Mouse (Mus musculus): ENCODE data around the gene Trpt1. TPM values are rescaled to one million over a fixed set of nuclear protein-coding genes. Genes with fewer than 3 reads are reported as not detected.
"Not testable (repeated sequence)": the region's sequence is repeated elsewhere in the genome, so short reads cannot be mapped to it uniquely, and the experiment has no call there.

The Trpt1 gene
- polyA plus RNA-seq, 1 experiment: 4.6 TPM

GRCm38 (mm10) chr19:6985951-6986708, 9.8 kb upstream of the Trpt1 start:
- 63% methylated on average over 10 of the region's 10 CpGs for WGBS
- Histone ChIP-seq H3K27ac (ENCODE audit: control insufficient read depth, insufficient read depth, low read depth, low read length, poor library complexity) (no peak overlapping the region), H3K4me3 (replicated peaks; ENCODE audit: control insufficient read depth, low read depth, low read length) (no peak overlapping the region), H3K4me1 (ENCODE audit: control insufficient read depth, insufficient read depth, low read length) (peaks cover 3% of the 10 kb centered on the region)
- no peak for TF ChIP-seq CTCF (IDR thresholded peaks at IDR 0.05; ENCODE audit: control insufficient read depth, insufficient read depth, low read length)
- no peak for TF ChIP-seq POLR2A (IDR thresholded peaks at IDR 0.05; ENCODE audit: borderline replicate concordance, control insufficient read depth, low read depth, low read length)

- peaks cover 3% of the 10 kb centered on the region for H3K4me1 ChIP-seq (ENCODE audit: control insufficient read depth, insufficient read depth, low read length)
- no peak for TF ChIP-seq CTCF (IDR thresholded peaks at IDR 0.05; ENCODE audit: control insufficient read depth, insufficient read depth, low read length)
- no peak; the same call in 1 of the 2 replicates for TF ChIP-seq POLR2A (IDR thresholded peaks at IDR 0.05; ENCODE audit: borderline replicate concordance, control insufficient read depth, low read depth, low read length)
- 1% methylated on average over 84 of the region's 85 CpGs for WGBS
- H3K4me3 ChIP-seq (replicated peaks; ENCODE audit: control insufficient read depth, low read depth, low read length): peak within 1 kb of the TSS; percentile 62
- H3K27ac ChIP-seq (ENCODE audit: control insufficient read depth, insufficient read depth, low read depth, low read length, poor library complexity): peak within 1 kb of the TSS; percentile 29; the same call in 1 of the 2 replicates
Observed at GRCm38 (mm10) chr19:6987061-6987903, 8.6 kb upstream of the Trpt1 start, which contains the start of gene Vegfb. Gene Vegfb, minus strand, starts transcription at chr19:6987651.

- H3K4me3 ChIP-seq (replicated peaks; ENCODE audit: control insufficient read depth, low read depth, low read length): peak overlapping the region; percentile 58
- no peak overlapping the region for H3K27ac ChIP-seq (ENCODE audit: control insufficient read depth, insufficient read depth, low read depth, low read length, poor library complexity)
- no peak for TF ChIP-seq POLR2A (IDR thresholded peaks at IDR 0.05; ENCODE audit: borderline replicate concordance, control insufficient read depth, low read depth, low read length)
- TF ChIP-seq CTCF (IDR thresholded peaks at IDR 0.05; ENCODE audit: control insufficient read depth, insufficient read depth, low read length): no peak
- 15% methylated on average over 8 of the region's 8 CpGs for WGBS
- peaks cover 3% of the 10 kb centered on the region for H3K4me1 ChIP-seq (ENCODE audit: control insufficient read depth, insufficient read depth, low read length)
Observed at GRCm38 (mm10) chr19:6987904-6988285, 8.0 kb upstream of the Trpt1 start.

- Histone ChIP-seq H3K4me1 (ENCODE audit: control insufficient read depth, insufficient read depth, low read length) (peaks cover 4% of the 10 kb centered on the region), H3K27ac (ENCODE audit: control insufficient read depth, insufficient read depth, low read depth, low read length, poor library complexity) (no peak overlapping the region), H3K4me3 (replicated peaks; ENCODE audit: control insufficient read depth, low read depth, low read length) (no peak overlapping the region)
- WGBS: 91% methylated on average over 8 of the region's 8 CpGs
- TF ChIP-seq CTCF (IDR thresholded peaks at IDR 0.05; ENCODE audit: control insufficient read depth, insufficient read depth, low read length): no peak
- TF ChIP-seq POLR2A (IDR thresholded peaks at IDR 0.05; ENCODE audit: borderline replicate concordance, control insufficient read depth, low read depth, low read length): no peak
Observed at GRCm38 (mm10) chr19:6989251-6989650, 6.7 kb upstream of the Trpt1 start.

- no peak overlapping the region for H3K27ac ChIP-seq (ENCODE audit: control insufficient read depth, insufficient read depth, low read depth, low read length, poor library complexity)
- H3K4me3 ChIP-seq (replicated peaks; ENCODE audit: control insufficient read depth, low read depth, low read length): no peak overlapping the region
- TF ChIP-seq CTCF (IDR thresholded peaks at IDR 0.05; ENCODE audit: control insufficient read depth, insufficient read depth, low read length): no peak
- TF ChIP-seq POLR2A (IDR thresholded peaks at IDR 0.05; ENCODE audit: borderline replicate concordance, control insufficient read depth, low read depth, low read length): no peak
- WGBS: 86% methylated on average over 6 of the region's 6 CpGs
- H3K4me1 ChIP-seq (ENCODE audit: control insufficient read depth, insufficient read depth, low read length): peaks cover 6% of the 10 kb centered on the region
Observed at GRCm38 (mm10) chr19:6990712-6991111, 5.2 kb upstream of the Trpt1 start.

GRCm38 (mm10) chr19:6991166-6991565, 4.8 kb upstream of the Trpt1 start:
- H3K27ac ChIP-seq (ENCODE audit: control insufficient read depth, insufficient read depth, low read depth, low read length, poor library complexity); H3K4me3 ChIP-seq (replicated peaks; ENCODE audit: control insufficient read depth, low read depth, low read length): not testable (repeated sequence)

GRCm38 (mm10) chr19:6992011-6992858, 3.7 kb upstream of the Trpt1 start, which contains the start of gene Dnajc4:
Gene Dnajc4, minus strand, starts transcription at chr19:6992572.
- H3K4me1 ChIP-seq (ENCODE audit: control insufficient read depth, insufficient read depth, low read length): peaks cover 3% of the 10 kb centered on the region
- H3K27ac ChIP-seq (ENCODE audit: control insufficient read depth, insufficient read depth, low read depth, low read length, poor library complexity): peak within 1 kb of the TSS; percentile 33
- TF ChIP-seq POLR2A (IDR thresholded peaks at IDR 0.05; ENCODE audit: borderline replicate concordance, control insufficient read depth, low read depth, low read length): peak; percentile 42; the same call in 1 of the 2 replicates
- TF ChIP-seq CTCF (IDR thresholded peaks at IDR 0.05; ENCODE audit: control insufficient read depth, insufficient read depth, low read length): no peak
- H3K4me3 ChIP-seq (replicated peaks; ENCODE audit: control insufficient read depth, low read depth, low read length): peak within 1 kb of the TSS; percentile 74
- WGBS: 1% methylated on average over 37 of the region's 37 CpGs

More at GRCm38 (mm10) chr19:6991166-6991565, 4.8 kb upstream of the Trpt1 start:
- H3K4me1 ChIP-seq (ENCODE audit: control insufficient read depth, insufficient read depth, low read length): not testable (repeated sequence)
- 81% methylated on average over 6 of the region's 6 CpGs for WGBS

All from bone marrow, adult 2 months (tissue).